Mouse (Mus musculus): ENCODE measurements at regions not wholly inside any gene's neighbourhood (a gene's known extent, or its start where the extent isn't known, plus 50 kb on each side); places are given as distances from the start of the nearest gene placed in this dataset.
"Not testable (repeated sequence)": the region's sequence is repeated elsewhere in the genome, so short reads cannot be mapped to it uniquely, and the experiment has no call there.

DNA sequence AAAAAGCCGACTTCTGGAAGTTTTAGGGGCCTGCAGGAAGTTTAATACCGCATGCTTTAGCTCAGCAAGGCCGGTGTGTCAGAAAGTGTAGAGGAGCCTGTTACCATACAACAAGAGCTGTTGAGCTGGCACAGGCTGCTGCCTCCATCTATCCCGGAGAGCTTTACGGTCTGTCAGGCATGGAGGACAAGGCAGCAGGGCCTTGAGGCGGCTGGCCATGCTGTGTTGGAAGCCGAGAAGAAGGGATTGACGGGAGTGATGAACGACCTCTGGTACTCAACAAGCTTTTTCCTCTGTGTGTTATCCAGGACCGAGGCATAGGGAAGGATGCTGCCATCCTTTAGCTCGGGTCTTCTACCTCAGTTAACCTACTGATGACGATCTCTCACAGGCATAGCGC lies 146.8 kb upstream of the Mocs1 start:
- DNase-seq (ENCODE audit: low read depth), result no peak

DNA sequence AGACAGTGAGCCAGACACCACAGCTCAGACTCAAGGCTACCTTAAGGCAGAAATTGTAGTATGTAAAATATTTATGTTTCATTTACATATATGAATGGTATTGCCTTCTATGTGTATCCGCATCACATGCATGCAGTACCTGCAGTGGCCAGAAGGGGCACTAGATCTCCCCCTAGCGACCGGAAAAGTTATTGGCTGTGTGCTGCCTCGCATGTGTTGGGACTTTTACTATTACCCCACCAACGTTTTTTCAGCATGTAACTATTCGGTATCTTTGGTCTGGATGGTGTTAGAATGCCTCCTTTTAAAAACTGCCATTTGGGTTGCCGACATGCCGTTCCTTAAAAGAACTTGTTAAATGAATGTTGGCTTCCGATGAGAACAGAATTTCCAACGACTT lies 145.7 kb upstream of the Mocs1 start:
- peak; percentile 13 for DNase-seq (ENCODE audit: low read depth)

DNA sequence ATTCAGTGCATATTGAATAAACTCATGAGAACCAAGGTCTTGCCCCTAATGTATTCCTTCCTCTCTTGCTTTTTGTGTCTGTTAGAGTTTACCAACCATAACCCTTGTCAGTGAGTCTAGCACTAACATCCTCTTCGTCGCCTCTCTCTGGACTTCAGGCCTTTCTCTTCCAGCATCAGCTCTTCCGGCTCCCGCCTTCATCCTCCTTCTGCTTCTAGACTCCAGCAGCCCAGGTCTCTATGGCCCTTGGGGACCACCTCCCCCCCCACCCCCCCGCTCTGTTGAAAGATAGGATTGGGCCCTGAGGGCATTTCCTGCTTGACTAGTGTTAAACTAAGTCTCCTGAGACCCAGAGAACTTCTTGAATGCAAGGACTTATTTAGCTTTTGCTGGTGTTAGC lies 144.7 kb upstream of the Mocs1 start:
- no peak for DNase-seq (ENCODE audit: low read depth)

DNA sequence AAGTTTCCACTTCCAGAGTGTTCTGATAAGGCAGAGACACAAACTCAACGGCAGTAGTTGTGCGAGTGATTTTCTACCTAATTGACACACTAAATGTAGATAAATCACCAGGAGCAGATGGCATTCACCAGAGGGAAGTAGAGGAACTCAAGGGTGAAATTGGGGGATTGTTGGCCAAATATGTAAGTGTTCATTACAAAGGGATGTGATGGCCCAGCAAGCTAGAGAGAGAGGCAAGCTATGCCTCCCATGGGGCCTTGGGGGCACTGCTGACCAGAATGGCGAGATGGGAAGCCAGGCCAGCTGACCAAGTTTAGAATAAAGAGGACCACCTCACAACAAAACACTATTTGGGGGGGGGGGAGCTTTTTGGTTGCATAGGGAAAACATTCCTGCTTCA lies 136.5 kb upstream of the Mocs1 start:
- DNase-seq (ENCODE audit: low read depth), result no peak

DNA sequence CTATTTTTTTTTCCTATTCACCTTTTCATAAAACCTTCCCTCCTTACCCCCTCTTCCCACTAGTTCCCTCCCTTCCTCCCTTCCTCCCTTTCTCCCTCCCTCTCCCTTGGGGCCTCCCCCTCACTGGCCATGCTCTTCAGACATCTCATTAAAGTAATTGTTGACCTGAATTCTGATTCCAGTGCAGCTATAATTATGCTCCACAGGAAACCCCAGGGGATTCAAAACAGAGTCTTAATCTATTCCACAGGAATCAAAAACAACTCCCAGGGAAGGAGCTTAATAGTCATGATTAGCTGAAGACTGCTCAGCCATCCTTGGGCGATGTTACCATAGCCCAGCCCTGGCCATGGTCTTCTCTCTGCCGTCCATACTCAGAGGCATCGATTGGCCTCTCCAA lies 123.7 kb upstream of the Mocs1 start:
- no peak for DNase-seq (ENCODE audit: low read depth)

DNA sequence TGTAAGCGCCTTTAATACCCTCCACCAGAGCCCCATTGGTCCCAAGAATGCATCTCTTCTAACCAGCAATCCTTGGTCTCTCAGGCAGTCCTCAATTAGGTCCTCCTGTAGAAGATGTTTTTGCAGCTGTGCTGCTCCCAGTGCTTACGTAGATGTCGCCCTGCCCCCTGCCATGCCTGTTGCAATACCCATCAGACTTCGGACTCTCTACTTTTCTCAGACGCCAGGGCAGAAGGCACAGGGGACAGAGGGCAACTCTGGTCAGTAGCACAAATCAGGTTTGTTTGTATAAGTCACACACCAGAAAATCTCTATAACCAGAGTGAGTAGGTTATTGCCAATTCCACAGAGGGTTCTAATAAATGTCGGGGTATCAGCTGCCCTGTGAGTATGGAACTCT lies 123.0 kb upstream of the Mocs1 start:
- DNase-seq (ENCODE audit: low read depth), result no peak

DNA sequence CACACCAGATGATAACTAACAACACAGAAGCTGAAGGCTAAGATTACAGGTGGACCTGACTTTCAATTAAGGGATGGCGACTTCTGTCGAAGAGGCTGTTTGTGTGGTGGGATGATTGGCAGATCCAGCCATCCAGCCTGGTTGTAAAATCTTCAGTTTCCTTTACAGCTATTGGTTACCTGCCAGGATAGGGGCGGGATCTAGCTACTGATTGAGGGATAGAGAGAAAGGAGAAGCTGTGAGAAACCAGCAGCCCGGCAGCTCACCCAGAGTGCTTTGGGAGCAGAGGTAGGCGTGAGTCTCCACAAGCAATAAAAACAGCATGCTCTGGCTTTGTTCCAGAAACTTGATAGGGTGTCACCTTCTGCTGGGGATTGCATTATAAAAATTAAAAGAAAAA lies 119.1 kb upstream of the Mocs1 start:
- DNase-seq (ENCODE audit: low read depth), result no peak

DNA sequence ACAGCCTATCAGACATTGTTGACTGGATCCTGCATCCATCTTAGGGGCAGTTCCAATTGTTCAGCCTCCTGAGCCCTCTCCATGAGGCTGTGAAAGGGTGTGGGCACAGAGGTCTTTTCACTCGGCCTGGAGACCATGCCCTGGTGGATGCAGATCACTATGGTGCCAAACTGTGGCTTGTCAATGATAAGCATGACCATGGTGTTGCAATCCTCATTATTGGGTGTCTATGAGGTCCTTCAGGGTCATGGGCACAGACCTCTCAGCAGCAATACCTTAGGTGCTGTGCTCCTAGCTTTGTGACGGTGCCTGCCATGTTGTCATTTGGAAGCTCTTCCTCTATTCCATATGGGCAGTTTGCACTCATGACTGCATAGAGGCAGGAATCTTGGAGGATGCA lies 114.0 kb upstream of the Mocs1 start:
- DNase-seq (ENCODE audit: low read depth), result no peak

DNA sequence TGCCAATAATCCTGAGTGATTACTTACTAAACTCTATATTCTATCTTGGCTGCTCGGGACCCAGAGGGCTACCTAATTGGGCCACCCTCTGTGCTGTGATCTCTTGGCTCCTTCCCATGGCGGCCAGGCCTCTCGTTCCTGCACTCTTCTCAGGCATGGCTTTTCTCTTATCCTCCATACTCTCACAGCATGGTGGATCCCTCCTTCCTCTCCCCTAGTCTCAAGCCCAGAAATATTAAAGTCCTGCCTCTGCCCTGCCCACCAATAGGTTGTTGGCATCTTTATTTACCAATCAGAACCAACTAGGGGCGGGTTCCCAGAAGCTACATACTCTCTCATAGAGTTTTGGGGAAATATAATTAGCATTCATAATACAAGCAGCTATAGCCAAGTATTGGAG lies 100.6 kb upstream of the Mocs1 start:
- no peak for DNase-seq (ENCODE audit: low read depth)

DNA sequence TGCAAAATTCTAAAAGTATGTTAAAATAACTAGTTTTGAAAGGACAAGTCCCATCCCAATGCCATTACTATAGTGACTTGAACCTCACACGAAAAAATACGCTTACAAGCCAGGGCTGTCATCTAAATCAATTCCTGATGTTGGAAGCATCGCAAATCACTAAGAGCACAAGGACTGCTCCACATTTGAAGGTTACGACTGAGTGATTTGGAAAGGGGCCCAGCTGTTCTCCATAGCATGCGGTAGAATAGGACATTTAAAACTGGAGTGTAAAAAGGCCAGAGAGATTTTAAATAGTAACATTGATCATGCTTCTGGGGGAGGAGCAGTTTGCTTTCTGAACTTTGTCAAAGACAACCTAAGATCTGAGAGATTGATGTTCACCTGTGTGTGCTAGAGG lies 92.8 kb upstream of the Mocs1 start:
- no peak for DNase-seq (ENCODE audit: low read depth)

DNA sequence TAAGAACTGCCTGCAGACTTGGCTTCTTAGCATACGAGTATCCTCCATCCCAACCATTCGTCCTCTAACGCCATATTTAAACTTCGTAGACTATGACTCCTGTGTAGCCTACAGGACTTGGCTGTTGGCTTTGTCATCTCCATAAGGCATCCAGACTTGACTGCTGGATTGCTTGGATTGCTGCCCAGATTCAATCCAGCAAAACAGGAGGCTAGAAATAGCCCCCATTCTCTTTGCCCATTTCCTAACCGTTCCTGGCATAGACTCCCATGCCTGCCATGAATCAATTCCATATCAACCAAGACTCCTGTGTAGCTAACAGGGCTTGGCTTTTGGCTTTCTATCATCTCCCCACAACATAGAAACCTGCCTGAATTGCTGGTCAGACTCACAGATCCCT lies 90.3 kb upstream of the Mocs1 start:
- DNase-seq (ENCODE audit: low read depth), result no peak

DNA sequence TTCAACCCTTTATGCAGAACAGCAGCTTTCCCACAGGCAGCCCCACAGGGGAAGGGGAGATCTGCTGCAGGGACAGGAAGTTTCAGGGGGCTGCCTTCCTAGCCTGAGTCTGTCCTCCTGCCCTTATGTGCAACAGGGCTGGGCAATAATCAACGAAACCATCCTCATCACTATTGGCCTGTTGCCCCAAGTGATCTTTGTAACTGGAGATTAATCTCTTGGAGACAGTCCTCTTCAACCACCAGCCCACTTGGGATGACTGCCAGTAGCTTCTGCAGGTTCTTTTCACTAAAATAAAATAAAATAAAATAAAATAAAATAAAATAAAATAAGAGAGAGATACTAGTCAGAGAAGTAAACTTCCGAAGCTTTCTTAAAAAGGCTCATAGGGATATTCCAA lies 85.5 kb upstream of the Mocs1 start:
- DNase-seq (ENCODE audit: low read depth), result no peak

DNA sequence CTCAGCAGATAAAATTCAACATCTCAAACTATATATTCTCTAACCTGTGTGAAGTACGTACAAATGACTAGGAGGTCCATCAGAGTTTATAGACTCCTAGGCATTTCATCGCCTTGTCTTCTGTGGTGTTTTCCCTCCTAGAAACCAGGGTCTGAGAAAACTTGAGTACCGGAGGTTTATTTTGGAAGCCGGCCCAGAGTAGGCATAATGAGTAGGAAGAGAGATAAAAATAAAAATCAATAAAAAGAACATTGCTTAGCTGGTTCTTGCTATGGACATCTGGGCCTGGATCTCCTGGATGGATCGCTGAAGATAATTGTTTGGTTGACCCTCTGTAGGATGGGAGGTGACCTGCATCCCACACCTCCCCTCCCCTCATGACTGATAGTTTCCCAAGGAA lies 81.5 kb upstream of the Mocs1 start:
- DNase-seq (ENCODE audit: low read depth), result no peak

DNA sequence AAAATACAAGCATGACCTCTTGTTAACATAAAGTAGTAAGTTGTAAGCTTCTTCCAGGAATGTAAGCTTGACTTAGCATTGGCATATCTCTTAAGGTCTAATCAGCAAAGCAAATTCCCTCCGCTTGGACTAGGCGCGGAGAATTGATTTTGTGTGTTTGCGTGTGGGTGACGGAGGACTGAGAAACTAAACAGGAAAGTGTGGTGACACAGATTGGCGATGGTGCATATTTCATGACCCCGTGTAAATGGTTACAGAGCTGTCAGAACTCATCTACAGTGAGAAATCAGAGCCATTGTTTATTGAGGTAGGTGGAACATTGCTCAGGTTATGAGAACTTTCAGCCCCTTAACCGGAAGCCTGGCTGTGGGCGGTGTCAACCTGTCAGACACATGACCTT lies 78.8 kb upstream of the Mocs1 start:
- no peak for DNase-seq (ENCODE audit: low read depth)

DNA sequence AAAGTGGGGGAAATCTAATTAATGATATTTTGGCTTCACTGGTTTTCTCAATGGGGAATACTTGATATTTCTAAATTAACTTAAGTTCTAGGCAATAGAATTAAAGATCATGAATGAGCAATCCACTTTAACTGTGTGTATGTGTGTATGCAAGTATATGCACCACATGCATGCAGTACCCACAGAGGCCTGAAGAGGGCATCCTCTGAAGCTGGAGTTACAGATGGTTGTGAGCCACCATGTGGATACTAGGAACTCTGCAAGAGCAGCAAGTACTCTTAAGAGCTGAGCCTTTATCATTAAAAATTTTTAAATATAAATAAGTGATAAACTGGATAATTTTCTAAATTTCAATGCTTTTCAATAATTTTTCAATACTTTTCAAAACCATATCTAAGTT lies 69.0 kb upstream of the Mocs1 start:
- DNase-seq (ENCODE audit: low read depth), result peak; percentile 9

DNA sequence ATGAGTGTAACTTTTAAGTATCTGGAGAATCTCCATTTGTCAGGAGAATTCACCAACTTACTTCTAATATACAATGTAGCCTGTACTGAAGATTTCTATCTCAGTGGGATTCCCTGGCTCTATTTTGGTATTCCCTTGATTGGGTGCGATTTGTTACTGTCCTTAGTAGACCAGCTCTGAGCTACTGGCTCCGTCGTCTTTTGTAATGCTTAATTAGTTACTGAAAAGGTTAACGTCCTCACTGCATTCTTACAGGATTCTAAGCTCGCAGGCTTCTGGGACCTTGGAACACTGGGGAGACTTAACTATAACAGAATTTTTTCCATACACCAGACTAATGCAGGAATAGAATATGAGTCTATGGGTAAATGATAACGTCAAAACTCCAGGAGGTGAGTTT lies 67.9 kb upstream of the Mocs1 start:
- not testable (repeated sequence) for DNase-seq (ENCODE audit: low read depth)

DNA sequence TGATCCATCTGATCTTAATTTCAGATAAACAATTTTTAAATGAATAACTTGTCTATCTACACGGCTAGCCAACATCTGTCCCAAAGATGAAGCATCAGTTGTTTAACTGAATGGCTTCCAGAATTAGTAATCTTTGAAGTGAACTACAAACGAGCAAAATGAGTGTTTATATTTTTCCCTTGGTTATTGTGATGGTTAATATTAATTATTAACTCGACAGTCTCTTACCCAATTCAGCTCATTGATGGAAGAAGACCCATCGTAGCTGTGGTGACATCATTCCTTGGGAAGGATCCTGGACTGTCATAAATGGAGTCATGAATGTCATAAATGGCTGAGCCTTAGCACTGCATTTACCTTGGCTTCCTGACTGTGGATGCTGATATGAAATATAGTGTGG lies 60.4 kb upstream of the Mocs1 start:
- no peak for DNase-seq (ENCODE audit: low read depth)

DNA sequence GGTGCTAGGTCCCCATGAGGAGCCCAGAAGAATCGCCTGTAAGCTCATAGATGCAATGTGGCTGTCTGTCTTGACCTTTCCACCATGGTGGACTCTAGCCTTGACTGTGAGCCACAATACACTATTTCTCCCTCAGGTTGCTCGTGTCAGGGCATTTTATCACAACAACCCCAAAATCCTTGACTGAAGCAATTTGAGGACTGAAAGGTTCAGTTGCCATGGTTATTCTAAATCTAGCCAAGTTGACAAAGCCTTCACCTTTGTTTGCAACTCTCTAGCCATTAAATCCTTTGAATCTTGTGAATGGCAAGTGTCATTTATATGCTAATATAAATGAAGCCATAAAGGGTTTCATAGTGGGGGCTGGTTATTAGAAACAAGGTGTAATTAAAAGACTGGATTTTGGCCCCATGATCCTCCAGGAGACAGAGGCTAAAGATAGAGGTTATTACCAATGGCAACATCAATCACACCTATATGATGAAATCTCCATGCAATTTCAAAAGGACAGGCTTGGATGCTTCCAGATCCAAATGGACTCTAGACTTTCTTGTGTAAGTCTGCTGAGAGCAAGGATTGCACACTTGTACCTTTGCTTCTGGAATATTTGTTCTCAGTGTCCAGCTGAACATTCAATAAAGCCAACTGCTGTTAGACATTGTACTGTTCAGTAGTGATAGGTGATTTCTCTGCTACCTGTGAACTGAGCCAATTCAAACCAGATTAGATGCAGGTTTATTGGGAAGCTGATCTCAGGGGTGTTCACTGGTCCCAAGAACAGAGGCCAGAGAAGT lies 59.5 kb upstream of the Mocs1 start:
- DNase-seq (ENCODE audit: low read depth), result no peak

DNA sequence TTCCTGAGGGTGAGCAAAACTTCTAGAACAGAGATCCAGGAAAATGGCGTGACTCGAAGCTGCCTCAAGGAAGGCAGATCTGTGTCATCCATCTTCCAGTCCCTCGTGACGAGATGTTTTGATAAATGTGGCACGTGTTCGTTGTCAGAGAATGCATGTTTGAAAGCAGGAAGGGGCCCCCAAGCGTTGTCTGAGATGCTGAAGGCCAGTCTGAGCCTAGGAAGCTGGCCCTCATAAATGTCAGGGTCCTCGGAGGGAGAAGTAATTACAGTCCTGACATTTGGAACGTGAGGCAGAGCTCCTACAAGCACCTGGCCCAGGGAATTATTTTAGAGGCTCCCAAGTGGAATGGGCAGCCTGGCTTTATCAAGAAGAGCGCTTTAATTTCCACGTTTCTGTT lies 50.5 kb upstream of the Mocs1 start:
- DNase-seq (ENCODE audit: low read depth), result no peak
